Mouse (Mus musculus) thymus, postnatal 4 days (tissue): Measurements from ENCODE around the gene Syngr3.
"Not testable (repeated sequence)": the region's sequence is repeated elsewhere in the genome, so short reads cannot be mapped to it uniquely, and the experiment has no call there.

Experiments
- DNase-seq: peaks from one replicate; pipeline ENCODE4 v3.0.0; 2021

Syngr3 gene

GRCm38 (mm10) chr17:24674277-24674676 lies 15.5 kb downstream of the Syngr3 start:
- DNase-seq: no peak

GRCm38 (mm10) chr17:24672141-24672540 lies 17.6 kb downstream of the Syngr3 start:
- DNase-seq: no peak

GRCm38 (mm10) chr17:24671346-24671745 lies 18.4 kb downstream of the Syngr3 start:
- no peak for DNase-seq

- no peak for DNase-seq
These were observed 19.4 kb downstream of the Syngr3 start for GRCm38 (mm10) chr17:24670246-24670844.

GRCm38 (mm10) chr17:24669545-24670245 lies 20.1 kb downstream of the Syngr3 start, which contains the start of gene Zfp598:
Zfp598 (plus strand) TSS chr17:24669687.
- peak; percentile 99 for DNase-seq

GRCm38 (mm10) chr17:24669214-24669544 lies 20.6 kb downstream of the Syngr3 start:
- not testable (repeated sequence) for DNase-seq

- peak; percentile 74 for DNase-seq
These were observed 22.3 kb downstream of the Syngr3 start for GRCm38 (mm10) chr17:24667416-24667815.

GRCm38 (mm10) chr17:24667011-24667410 lies 22.7 kb downstream of the Syngr3 start:
- DNase-seq: not testable (repeated sequence)

GRCm38 (mm10) chr17:24658017-24658758 lies 31.6 kb downstream of the Syngr3 start, which contains the start of gene Npw:
Npw (minus strand) TSS chr17:24658457.
- peak; percentile 44 for DNase-seq

- DNase-seq: no peak
These were observed 34.8 kb downstream of the Syngr3 start for GRCm38 (mm10) chr17:24654969-24655368.

- peak; percentile 85 for DNase-seq
These were observed 35.6 kb downstream of the Syngr3 start for GRCm38 (mm10) chr17:24653967-24654710.

GRCm38 (mm10) chr17:24651835-24652234 lies 37.9 kb downstream of the Syngr3 start:
- DNase-seq: no peak

- no peak for DNase-seq
These were observed 39.0 kb downstream of the Syngr3 start for GRCm38 (mm10) chr17:24650766-24651165.

- DNase-seq: peak; percentile 64
These were observed 39.6 kb downstream of the Syngr3 start, which contains the start of gene Slc9a3r2 for GRCm38 (mm10) chr17:24650070-24650616. Slc9a3r2 (minus strand) TSS chr17:24650327.

GRCm38 (mm10) chr17:24649581-24650069 lies 40.1 kb downstream of the Syngr3 start:
- DNase-seq: peak; percentile 52

- DNase-seq: no peak
These were observed 40.9 kb downstream of the Syngr3 start for GRCm38 (mm10) chr17:24648731-24649377.

- no peak for DNase-seq
These were observed 42.3 kb downstream of the Syngr3 start for GRCm38 (mm10) chr17:24647493-24647892.

- no peak for DNase-seq
These were observed 43.4 kb downstream of the Syngr3 start for GRCm38 (mm10) chr17:24646381-24646780.

GRCm38 (mm10) chr17:24645916-24646315 lies 43.8 kb downstream of the Syngr3 start:
- DNase-seq: no peak

- no peak for DNase-seq
These were observed 44.7 kb downstream of the Syngr3 start for GRCm38 (mm10) chr17:24644875-24645721.
